Mouse (Mus musculus) brain, embryonic 14.5 days (tissue): ENCODE results near the gene Slc4a10.

Experiments
- CTCF ChIP-seq: fragments of 200-500 bp; IDR thresholded peaks from 2 replicates; pipeline ENCODE4 v1.5.1; 2012; ENCODE audit warnings: inconsistent platforms, mild to moderate bottlenecking, moderate library complexity, borderline replicate concordance; ENCODE audit not compliant: insufficient read depth, insufficient read length; ENCODE audit errors: extremely low read depth
- POLR2A ChIP-seq: fragments of 200-500 bp; IDR thresholded peaks from 2 replicates; pipeline ENCODE4 v1.6.1; 2012; ENCODE audit warnings: mild to moderate bottlenecking, inconsistent platforms, borderline replicate concordance; ENCODE audit not compliant: poor library complexity, insufficient read depth, insufficient read length, severe bottlenecking; ENCODE audit errors: extremely low read depth

DNA sequence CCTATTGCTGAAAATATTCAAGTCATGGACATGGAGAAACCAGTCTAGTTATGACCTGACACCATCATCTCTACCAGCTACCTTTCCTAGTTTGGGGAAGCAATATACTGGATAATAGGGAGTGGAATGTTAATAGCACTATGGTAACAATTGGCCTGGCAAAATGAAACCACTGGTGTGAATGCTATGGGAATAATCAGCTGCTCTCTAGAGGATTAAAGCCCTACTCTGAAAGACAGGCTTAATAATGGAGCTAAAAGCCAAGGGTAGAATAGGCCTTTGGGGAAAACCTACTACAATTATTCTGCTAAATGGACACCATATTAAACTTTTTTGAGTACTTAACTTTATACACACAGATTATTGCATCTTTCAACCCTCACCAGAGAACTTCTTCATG, 30.2 kb downstream of the Slc4a10 start:
- no peak for TF ChIP-seq CTCF
- no peak for TF ChIP-seq POLR2A
